8 mouse cellular contexts compared by ENCODE assay signal in genomic region chr5:35713649-35714354, GRCm38 (mm10). TPM values are rescaled to one million over a fixed set of nuclear protein-coding genes. Genes with fewer than 3 reads are reported as not detected.
DNase-seq lines count a peak whose midpoint lies in the region; ATAC-seq and TF ChIP-seq lines count a peak whose summit lies in the region.

No protein-coding gene starts in this region.

- ATAC-seq in embryonic facial prominence, embryonic 11.5 days (replicated peaks; ENCODE audit: insufficient number of reproducible peaks, low FRiP score, low TSS enrichment, low read depth) = peak; percentile 85
- peak; percentile 33; the same call in 1 of the 2 replicates for ATAC-seq in heart, embryonic 13.5 days (ENCODE audit: extremely low read depth, insufficient number of reproducible peaks, low FRiP score, low TSS enrichment)
- ATAC-seq in liver, postnatal 0 days = peak; percentile 79
- ATAC-seq in neural tube, embryonic 13.5 days (ENCODE audit: low read depth) = peak; percentile 91

- H3K9me3 ChIP-seq in embryonic facial prominence, embryonic 11.5 days (replicated peaks; ENCODE audit: control insufficient read depth, low read length) = no peaks in the 10 kb centered on the region
- H3K9me3 ChIP-seq in heart, embryonic 13.5 days = no peaks in the 10 kb centered on the region
- H3K9me3 ChIP-seq in liver, postnatal 0 days (ENCODE audit: low read length) = no peaks in the 10 kb centered on the region
- no peaks in the 10 kb centered on the region for H3K9me3 ChIP-seq in neural tube, embryonic 13.5 days

- H3K4me3 ChIP-seq in embryonic facial prominence, embryonic 11.5 days (ENCODE audit: low read depth, low read length) = no peak overlapping the region
- no peak overlapping the region for H3K4me3 ChIP-seq in heart, embryonic 13.5 days
- no peak overlapping the region for H3K4me3 ChIP-seq in liver, postnatal 0 days (ENCODE audit: low read depth, low read length)
- no peak overlapping the region for H3K4me3 ChIP-seq in neural tube, embryonic 13.5 days

- no peak overlapping the region for H3K4me2 ChIP-seq in embryonic facial prominence, embryonic 11.5 days (ENCODE audit: low read depth, low read length)
- no peak overlapping the region for H3K4me2 ChIP-seq in heart, embryonic 13.5 days
- no peak overlapping the region for H3K4me2 ChIP-seq in liver, postnatal 0 days (ENCODE audit: low read depth, low read length)
- H3K4me2 ChIP-seq in neural tube, embryonic 13.5 days = no peak overlapping the region

- TF ChIP-seq CTCF in liver, postnatal 0 days (IDR thresholded peaks at IDR 0.05; ENCODE audit: low read depth) = peak; percentile 90

- 49% methylated on average over 13 of the region's 13 CpGs for WGBS in embryonic facial prominence, embryonic 11.5 days
- WGBS in heart, embryonic 13.5 days = 44% methylated on average over 13 of the region's 13 CpGs
- WGBS in liver, postnatal 0 days (ENCODE audit: insufficient replicate concordance) = 50% methylated on average over 13 of the region's 13 CpGs
- WGBS in neural tube, embryonic 13.5 days = 51% methylated on average over 13 of the region's 13 CpGs

- no peaks in the 10 kb centered on the region for H3K36me3 ChIP-seq in embryonic facial prominence, embryonic 11.5 days (replicated peaks; ENCODE audit: control insufficient read depth, insufficient read depth, low read depth, low read length)
- peaks cover 5% of the 10 kb centered on the region; the same call in 1 of the 2 replicates for H3K36me3 ChIP-seq in heart, embryonic 13.5 days
- peaks cover 10% of the 10 kb centered on the region; the same call in 1 of the 2 replicates for H3K36me3 ChIP-seq in liver, postnatal 0 days (replicated peaks; ENCODE audit: insufficient read depth, low read length)
- no peaks in the 10 kb centered on the region for H3K36me3 ChIP-seq in neural tube, embryonic 13.5 days

- DNase-seq in CD4-positive helper T cell, adult 2 months (ENCODE audit: low read depth, low spot score) = peak; percentile 19
- DNase-seq in adrenal gland, postnatal 25 days = peak; percentile 81
- DNase-seq in embryonic facial prominence, embryonic 11.5 days (ENCODE audit: low spot score) = peak; percentile 90
- DNase-seq in kidney, postnatal 25 days = peak; percentile 78 to 79
- DNase-seq in liver, postnatal 0 days = peak; percentile 76
- peak; percentile 55 for DNase-seq in thymus, postnatal 25 days

- H3K27ac ChIP-seq in embryonic facial prominence, embryonic 11.5 days (replicated peaks; ENCODE audit: low read depth, low read length) = no peak overlapping the region
- no peak overlapping the region for H3K27ac ChIP-seq in heart, embryonic 13.5 days (replicated peaks)
- H3K27ac ChIP-seq in liver, postnatal 0 days (ENCODE audit: low read depth) = no peak overlapping the region
- H3K27ac ChIP-seq in neural tube, embryonic 13.5 days (replicated peaks) = no peak overlapping the region

- H3K9ac ChIP-seq in embryonic facial prominence, embryonic 11.5 days (replicated peaks; ENCODE audit: low read length) = no peak overlapping the region
- H3K9ac ChIP-seq in heart, embryonic 13.5 days = no peak overlapping the region
- H3K9ac ChIP-seq in liver, postnatal 0 days (replicated peaks) = no peak overlapping the region
- no peak overlapping the region for H3K9ac ChIP-seq in neural tube, embryonic 13.5 days

- TF ChIP-seq EP300 in liver, postnatal 0 days (IDR thresholded peaks at IDR 0.05; ENCODE audit: low read depth) = no peak

- H3K27me3 ChIP-seq in embryonic facial prominence, embryonic 11.5 days (ENCODE audit: control insufficient read depth, insufficient read depth, low read length) = no peaks in the 10 kb centered on the region
- H3K27me3 ChIP-seq in heart, embryonic 13.5 days (replicated peaks) = 0 out of 2 replicates have a peak, but pooled peaks cover 22% of the 10 kb centered on the region
- H3K27me3 ChIP-seq in liver, postnatal 0 days (ENCODE audit: insufficient read depth, low read length) = no peaks in the 10 kb centered on the region
- H3K27me3 ChIP-seq in neural tube, embryonic 13.5 days = no peaks in the 10 kb centered on the region

- no peaks in the 10 kb centered on the region for H3K4me1 ChIP-seq in embryonic facial prominence, embryonic 11.5 days (ENCODE audit: control insufficient read depth, insufficient read depth, low read length)
- H3K4me1 ChIP-seq in heart, embryonic 13.5 days = peaks cover 17% of the 10 kb centered on the region
- no peaks in the 10 kb centered on the region for H3K4me1 ChIP-seq in liver, postnatal 0 days (ENCODE audit: insufficient read depth)
- H3K4me1 ChIP-seq in neural tube, embryonic 13.5 days (replicated peaks) = 0 out of 2 replicates have a peak, but pooled peaks cover 5% of the 10 kb centered on the region

RNA-seq across cellular contexts. Expression of gene Sh3tc1, which starts 26.0 kb away (rescaled TPM):
- total RNA-seq in adrenal gland, postnatal 25 days (2021) = 10.6 and 13.9 TPM in 2 replicates
- polyA plus RNA-seq in embryonic facial prominence, embryonic 11.5 days (2014; fragmentation: Nextera tagmentation; extraction: Ambion mirVana) = 2.9 TPM in 2 replicates
- polyA plus RNA-seq in heart, embryonic 13.5 days (2015; fragmentation: Nextera tagmentation; extraction: Ambion mirVana) = 9.2 and 9.7 TPM in 2 replicates
- 3.4 and 3.5 TPM in 2 replicates for polyA plus RNA-seq in liver, postnatal 0 days (2015; fragmentation: Nextera tagmentation; extraction: Ambion mirVana)
- 3.1 and 4.2 TPM in 2 replicates for polyA plus RNA-seq in neural tube, embryonic 13.5 days (2015; fragmentation: Nextera tagmentation; extraction: Ambion mirVana)

RNA-seq across cellular contexts. Expression of gene Htra3, which starts 34.2 kb away (rescaled TPM):
- 35.5 and 44.3 TPM in 2 replicates for total RNA-seq in adrenal gland, postnatal 25 days (2021)
- 3.6 and 4.4 TPM in 2 replicates for polyA plus RNA-seq in embryonic facial prominence, embryonic 11.5 days (2014; fragmentation: Nextera tagmentation; extraction: Ambion mirVana)
- 6.3 and 7.2 TPM in 2 replicates for polyA plus RNA-seq in heart, embryonic 13.5 days (2015; fragmentation: Nextera tagmentation; extraction: Ambion mirVana)
- 2.3 and 2.6 TPM in 2 replicates for polyA plus RNA-seq in liver, postnatal 0 days (2015; fragmentation: Nextera tagmentation; extraction: Ambion mirVana)
- 16.2 TPM in 2 replicates for polyA plus RNA-seq in neural tube, embryonic 13.5 days (2015; fragmentation: Nextera tagmentation; extraction: Ambion mirVana)

RNA-seq across cellular contexts. Expression of gene Ablim2, which starts 43.9 kb away (rescaled TPM):
- total RNA-seq in adrenal gland, postnatal 25 days (2021) = 6.0 and 7.8 TPM in 2 replicates
- polyA plus RNA-seq in embryonic facial prominence, embryonic 11.5 days (2014; fragmentation: Nextera tagmentation; extraction: Ambion mirVana) = 0.20 and 0.55 TPM in 2 replicates
- polyA plus RNA-seq in heart, embryonic 13.5 days (2015; fragmentation: Nextera tagmentation; extraction: Ambion mirVana) = 4.9 and 5.1 TPM in 2 replicates
- polyA plus RNA-seq in liver, postnatal 0 days (2015; fragmentation: Nextera tagmentation; extraction: Ambion mirVana) = 0.33 and 0.45 TPM in 2 replicates
- polyA plus RNA-seq in neural tube, embryonic 13.5 days (2015; fragmentation: Nextera tagmentation; extraction: Ambion mirVana) = 9.8 and 10.3 TPM in 2 replicates

Comparison
In these comparisons a context has a peak if more than half of its experiments do, and no peak if none do; other contexts are left out.
1. DNase-seq: peak in every context shown above with its lines; median percentile 90 in embryonic facial prominence, embryonic 11.5 days; 81 in adrenal gland, postnatal 25 days; 78 in kidney, postnatal 25 days; 76 in liver, postnatal 0 days; 55 in thymus, postnatal 25 days; 19 in CD4-positive helper T cell, adult 2 months.
2. ATAC-seq: peak in every context shown above with its lines; median percentile 91 in neural tube, embryonic 13.5 days; 85 in embryonic facial prominence, embryonic 11.5 days; 79 in liver, postnatal 0 days; 33 in heart, embryonic 13.5 days.